Mouse (Mus musculus) liver, embryonic 14.5 days (tissue): ENCODE data around the gene Krt18.

Experiments used
- CTCF ChIP-seq: IDR thresholded peaks from 2 replicates; pipeline ENCODE4 v1.5.1; 2016; ENCODE audit warnings: antibody characterized with exemption, low read depth, control low read depth
- EP300 ChIP-seq: IDR thresholded peaks from 2 replicates; pipeline ENCODE4 v1.6.1; 2016; ENCODE audit warnings: antibody characterized with exemption, low read depth

- TF ChIP-seq CTCF (no peak), EP300 (no peak)
These were observed 43.2 kb upstream of the Krt18 start for GRCm38 (mm10) chr15:101984746-101985145.
